Mouse (Mus musculus): Measurements from ENCODE around the gene Il23a. TPM values are rescaled to one million over a fixed set of nuclear protein-coding genes. Genes with fewer than 3 reads are reported as not detected.
"Not testable (repeated sequence)": the region's sequence is repeated elsewhere in the genome, so short reads cannot be mapped to it uniquely, and the experiment has no call there.

Gene Il23a
- under 1 TPM in 2 of 4 experiments, not detected in 2; 0.22 to 0.28 TPM for total RNA-seq (2022)

- DNase-seq: no peak
Observed at GRCm38 (mm10) chr10:128298702-128299171, at the start of gene Il23a. Gene Il23a, minus strand, starts transcription at chr10:128298752.

GRCm38 (mm10) chr10:128347541-128347940, 49.0 kb upstream of the Il23a start:
- no peak for DNase-seq

- DNase-seq: peak; percentile 85
Observed at GRCm38 (mm10) chr10:128344568-128345275, 46.2 kb upstream of the Il23a start.

- DNase-seq: no peak
Observed at GRCm38 (mm10) chr10:128343436-128343835, 44.9 kb upstream of the Il23a start.

- no peak for DNase-seq
Observed at GRCm38 (mm10) chr10:128340257-128340656, 41.7 kb upstream of the Il23a start.

GRCm38 (mm10) chr10:128338948-128339347, 40.4 kb upstream of the Il23a start:
- DNase-seq: no peak

GRCm38 (mm10) chr10:128338415-128338814, 39.9 kb upstream of the Il23a start:
- DNase-seq: no peak

- DNase-seq: peak; percentile 95
Observed at GRCm38 (mm10) chr10:128337306-128338181, 39.0 kb upstream of the Il23a start, which contains the start of gene Cs. Gene Cs, plus strand, starts transcription at chr10:128337734.

- DNase-seq: no peak
Observed at GRCm38 (mm10) chr10:128336597-128336996, 38.0 kb upstream of the Il23a start.

- no peak for DNase-seq
Observed at GRCm38 (mm10) chr10:128336195-128336594, 37.6 kb upstream of the Il23a start.

- peak; percentile 48 for DNase-seq
Observed at GRCm38 (mm10) chr10:128335582-128335981, 37.0 kb upstream of the Il23a start.

- DNase-seq: not testable (repeated sequence)
Observed at GRCm38 (mm10) chr10:128332358-128333249, 34.1 kb upstream of the Il23a start.

GRCm38 (mm10) chr10:128327610-128328009, 29.1 kb upstream of the Il23a start:
- no peak for DNase-seq

- DNase-seq: no peak
Observed at GRCm38 (mm10) chr10:128326825-128327224, 28.3 kb upstream of the Il23a start.

- no peak for DNase-seq
Observed at GRCm38 (mm10) chr10:128323516-128323915, 25.0 kb upstream of the Il23a start.

- peak; percentile 77 for DNase-seq
Observed at GRCm38 (mm10) chr10:128322141-128323108, 23.9 kb upstream of the Il23a start, which contains the start of gene Cnpy2. Gene Cnpy2, plus strand, starts transcription at chr10:128322459.

GRCm38 (mm10) chr10:128321641-128322040, 23.1 kb upstream of the Il23a start:
- no peak for DNase-seq

- DNase-seq: no peak
Observed at GRCm38 (mm10) chr10:128315578-128315977, 17.0 kb upstream of the Il23a start.

GRCm38 (mm10) chr10:128310902-128311301, 12.3 kb upstream of the Il23a start:
- DNase-seq: no peak

- peak; percentile 67 for DNase-seq
Observed at GRCm38 (mm10) chr10:128310177-128310576, 11.6 kb upstream of the Il23a start.

- no peak for DNase-seq
Observed at GRCm38 (mm10) chr10:128309654-128310053, 11.1 kb upstream of the Il23a start.

All from adrenal gland, adult 8-10 months (tissue).